Mouse (Mus musculus): ENCODE results near the gene Mybph.
A peak's percentile ranks its signal among the peaks of the same experiment; 100 is the strongest.

The Mybph gene

GRCm38 (mm10) chr1:134212351-134212750, 19.1 kb downstream of the Mybph start:
- no peak for DNase-seq

GRCm38 (mm10) chr1:134213405-134213804, 20.2 kb downstream of the Mybph start:
- no peak for DNase-seq

GRCm38 (mm10) chr1:134215059-134215458, 21.8 kb downstream of the Mybph start:
- no peak for DNase-seq

GRCm38 (mm10) chr1:134215751-134216628, 22.7 kb downstream of the Mybph start:
- no peak for DNase-seq

DNA sequence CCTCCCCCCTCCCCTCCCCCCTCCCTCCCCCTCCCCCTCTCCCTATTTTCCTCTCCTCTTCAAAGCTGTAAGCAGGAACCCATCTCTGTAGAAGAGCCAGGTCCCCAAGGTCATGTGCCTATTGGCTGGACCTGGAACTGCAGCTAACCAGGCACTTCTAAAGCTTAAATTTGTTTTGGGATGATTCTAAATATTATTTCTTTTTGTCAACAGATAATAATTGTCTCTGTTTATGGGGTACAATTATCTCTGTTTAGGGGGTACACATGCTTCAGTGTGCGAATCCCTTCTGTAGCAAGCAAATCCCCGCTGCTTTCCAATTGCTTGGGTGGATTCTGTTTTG, 23.4 kb downstream of the Mybph start:
- DNase-seq: no peak

DNA sequence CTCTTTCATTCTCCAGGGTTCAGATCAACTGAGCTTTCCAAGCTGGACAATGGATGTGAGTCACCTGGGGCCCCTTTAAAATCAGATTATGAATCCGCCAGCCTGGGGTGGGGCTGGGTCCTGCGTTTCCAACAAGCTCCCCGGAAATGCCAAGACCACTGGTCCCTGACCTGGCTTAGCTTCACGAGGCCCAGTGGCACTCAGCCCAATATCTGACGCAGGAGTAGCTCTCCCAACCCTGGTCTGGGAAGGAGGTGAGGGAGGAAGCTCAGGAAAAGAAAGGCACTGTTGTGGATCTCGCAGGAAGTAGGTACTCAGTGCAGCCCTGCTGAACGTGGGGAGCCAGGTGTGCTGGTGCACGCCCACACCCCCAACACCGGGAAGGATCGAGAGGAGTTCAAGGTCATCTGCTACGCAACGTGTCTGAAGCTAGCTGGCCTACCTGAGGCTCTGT, 23.8 kb downstream of the Mybph start:
- no peak for DNase-seq

- DNase-seq: no peak
These were observed 24.7 kb downstream of the Mybph start for GRCm38 (mm10) chr1:134217942-134218341.

- DNase-seq: no peak
These were observed 26.4 kb downstream of the Mybph start for GRCm38 (mm10) chr1:134219608-134220007.

GRCm38 (mm10) chr1:134221172-134221571, 27.9 kb downstream of the Mybph start:
- no peak for DNase-seq

- no peak for DNase-seq
These were observed 29.1 kb downstream of the Mybph start for GRCm38 (mm10) chr1:134222122-134223055.

GRCm38 (mm10) chr1:134224649-134225227, 31.5 kb downstream of the Mybph start:
- DNase-seq: no peak

DNA sequence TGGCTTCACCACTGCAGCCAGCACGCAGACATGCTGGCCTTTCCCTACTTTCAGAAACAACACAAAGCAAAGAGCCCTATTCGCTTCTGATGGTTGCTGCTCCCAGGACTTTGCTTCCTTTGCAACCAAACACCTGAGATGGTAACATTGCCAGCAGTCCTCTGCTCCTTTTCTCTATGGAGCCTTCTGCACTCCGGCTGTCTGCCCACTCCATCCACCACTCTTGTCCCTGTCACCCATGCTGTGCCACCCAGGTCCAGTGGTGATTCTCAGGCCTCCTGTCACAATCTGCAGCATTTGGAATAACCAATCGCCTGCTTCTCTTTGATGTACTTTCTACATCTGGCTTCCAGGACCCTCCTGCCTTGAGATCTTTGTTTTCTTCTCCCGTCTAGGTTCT, 32.1 kb downstream of the Mybph start:
- DNase-seq: no peak

DNA sequence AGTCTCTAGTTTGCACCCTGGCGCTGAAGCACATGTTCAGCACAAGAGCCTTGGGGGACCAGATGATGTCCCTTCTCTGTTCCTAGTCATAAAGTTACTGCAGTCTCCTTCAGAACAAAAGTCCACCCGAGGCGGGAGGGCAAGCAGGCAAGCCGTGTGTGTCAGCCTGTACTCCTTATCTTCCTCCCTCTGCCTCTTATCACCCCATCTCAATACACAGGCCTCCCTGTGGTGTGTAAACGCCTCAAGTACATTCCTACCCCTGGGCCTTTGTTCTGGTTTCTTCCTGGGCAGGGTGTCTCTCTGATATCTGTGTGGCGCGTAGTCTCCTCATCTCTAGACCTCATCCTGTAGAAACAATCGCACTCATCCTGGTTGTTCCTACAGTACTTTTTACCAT, 33.5 kb downstream of the Mybph start:
- no peak for DNase-seq

- DNase-seq: no peak
These were observed 36.7 kb downstream of the Mybph start for GRCm38 (mm10) chr1:134229806-134230575.

DNA sequence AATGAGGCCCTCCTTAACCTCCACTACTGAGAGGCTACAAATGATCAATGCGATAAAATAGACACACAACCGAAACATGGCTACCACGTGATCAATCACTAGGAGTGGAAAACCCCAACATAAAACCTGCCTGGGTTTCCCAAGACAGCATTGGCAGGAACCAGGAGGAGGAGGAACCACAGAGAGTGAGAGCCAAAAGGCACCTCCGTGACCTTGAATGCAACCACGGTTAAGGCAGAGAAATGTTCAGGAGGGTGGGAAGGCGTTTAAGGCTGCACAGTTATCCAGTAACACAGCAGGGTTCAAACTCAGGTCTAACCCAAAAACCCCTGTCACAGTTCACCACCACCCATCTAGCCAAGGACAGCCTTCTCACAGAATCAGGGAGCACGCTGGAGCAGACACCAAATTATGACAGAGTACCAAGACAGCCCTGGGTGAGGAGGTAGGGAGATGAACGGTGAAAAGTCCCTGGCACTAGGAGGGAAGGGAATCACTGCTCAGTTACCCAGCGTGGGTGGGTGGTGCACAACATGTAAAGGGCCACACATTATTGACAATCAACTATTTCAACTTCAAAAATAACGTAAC, 37.5 kb downstream of the Mybph start:
- DNase-seq: no peak

DNA sequence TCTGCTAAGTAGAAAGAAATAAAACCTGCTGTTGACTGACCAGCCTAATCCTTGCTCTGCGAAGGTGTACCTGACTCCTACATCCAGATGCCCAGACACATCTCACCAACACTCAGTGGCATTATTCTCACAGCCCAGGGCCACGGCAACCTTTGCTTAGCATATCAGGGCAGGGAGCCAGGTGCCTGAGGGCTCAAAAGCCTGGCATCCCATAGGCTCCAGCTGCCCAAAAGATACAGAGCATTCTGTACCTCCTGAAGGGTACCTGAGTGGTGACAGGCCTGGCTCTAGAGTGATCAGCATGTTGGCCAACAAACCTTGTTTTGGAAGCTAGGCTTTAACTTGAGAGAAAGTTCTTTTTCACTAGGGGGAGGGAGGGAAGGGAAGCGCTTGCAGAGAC, 38.0 kb downstream of the Mybph start:
- no peak for DNase-seq

DNA sequence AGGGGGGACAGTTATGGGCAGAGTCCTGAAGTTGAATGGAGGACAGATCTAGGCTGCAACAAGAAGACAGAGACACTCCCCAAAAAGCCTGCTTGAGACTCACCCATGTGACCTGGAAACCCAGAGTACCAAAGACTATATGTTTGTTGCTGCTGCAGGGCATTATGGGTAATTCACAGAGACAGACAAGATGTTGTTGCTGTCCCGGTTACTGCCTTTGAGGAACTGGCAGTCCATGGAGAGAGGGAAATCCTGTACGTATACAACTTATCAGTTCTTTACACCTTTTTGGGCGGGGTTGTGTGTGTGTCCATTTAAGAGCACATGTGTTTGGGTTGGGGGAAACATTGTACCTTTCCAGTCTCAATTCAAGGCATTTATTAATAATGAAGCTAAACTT, 38.4 kb downstream of the Mybph start:
- DNase-seq: no peak

- DNase-seq: no peak
These were observed 39.1 kb downstream of the Mybph start for GRCm38 (mm10) chr1:134232326-134232725.

DNA sequence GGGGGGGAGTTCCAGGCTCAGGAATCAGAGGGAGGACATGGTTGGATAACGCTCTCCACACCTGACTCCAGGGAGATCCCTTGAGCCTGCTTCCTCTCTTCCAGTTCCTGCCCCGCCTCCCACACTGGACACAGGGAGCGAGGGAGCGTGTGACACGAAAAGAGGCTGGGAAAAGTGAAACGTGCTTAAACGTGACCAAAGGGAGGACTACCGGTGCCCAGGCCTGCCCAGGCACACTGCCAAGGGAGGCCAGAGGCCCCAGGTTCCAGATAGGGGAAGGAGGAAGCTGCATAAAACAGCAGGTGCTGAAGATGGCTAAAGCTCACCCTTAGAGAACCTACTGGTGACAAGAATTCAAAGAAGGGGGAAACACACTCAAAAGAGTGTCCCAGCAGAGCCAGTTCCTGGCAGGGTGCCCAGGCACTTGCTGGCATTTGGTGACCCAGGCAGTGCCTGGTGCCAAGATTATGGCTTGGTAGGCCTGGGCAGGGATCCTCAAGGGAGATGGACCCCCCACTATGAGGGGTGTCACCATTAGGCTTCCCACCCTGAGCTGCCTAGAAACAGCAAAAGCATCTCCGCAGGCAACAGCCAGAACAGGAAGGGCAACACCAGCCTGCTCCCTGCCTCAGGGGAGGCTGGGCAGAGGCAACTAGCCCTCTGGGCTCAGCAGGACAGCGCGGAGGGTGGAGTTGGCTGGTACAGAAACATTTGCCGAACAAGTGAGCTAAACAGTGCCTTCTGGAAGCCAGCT, 39.7 kb downstream of the Mybph start:
- peak; percentile 73 for DNase-seq

GRCm38 (mm10) chr1:134233681-134234454, 40.6 kb downstream of the Mybph start:
- DNase-seq: no peak
